ENCODE assay signal across 16 mouse cellular contexts in genomic region chr19:28745534-28745933, GRCm38 (mm10).
DNase-seq lines count a peak whose midpoint lies in the region; ATAC-seq and TF ChIP-seq lines count a peak whose summit lies in the region.
"Had no signal": no experiment of that assay in that cellular context is flagged by ENCODE, and none has a peak within 500 bp of the region (broad histone marks: within the 10 kb centered on the region; RNA-seq: fewer than 3 reads in every experiment).

No protein-coding gene starts in this region.

- peaks cover 6% of the 10 kb centered on the region for H3K4me1 ChIP-seq in heart, embryonic 15.5 days (replicated peaks)
- peaks cover 20% of the 10 kb centered on the region; the same call in 1 of the 2 replicates for H3K4me1 ChIP-seq in heart, embryonic 12.5 days (replicated peaks)
- H3K4me1 ChIP-seq in lung, embryonic 14.5 days (ENCODE audit: insufficient read depth): peaks cover 28% of the 10 kb centered on the region
- H3K4me1 ChIP-seq: neural tube, embryonic 12.5 days had no signal

- no peak for TF ChIP-seq POLR2A in brain, embryonic 14.5 days (IDR thresholded peaks at IDR 0.05; ENCODE audit: borderline replicate concordance, extremely low read depth, insufficient read depth, insufficient read length, poor library complexity, severe bottlenecking)

- peak; percentile 90 for DNase-seq in lung, embryonic 14.5 days
- no peak for DNase-seq in lung, adult 18-20 months
- peak; percentile 44 for DNase-seq in Muller cell, postnatal 12 days (ENCODE audit: inconsistent ontology term)
- DNase-seq in brain, embryonic 14.5 days (ENCODE audit: low read depth): peak; percentile 53
- no peak for DNase-seq in spleen, postnatal 10 days (ENCODE audit: low spot score in 2 of 2)
- DNase-seq: cerebellum, adult 11-12 months; cerebellum, postnatal 36 days; kidney, postnatal 36 days; right cerebral cortex, postnatal 4 days; thymus, adult 2 months had no signal

- no peak overlapping the region for H3K9ac ChIP-seq in heart, embryonic 15.5 days
- no peak overlapping the region for H3K9ac ChIP-seq in heart, embryonic 12.5 days
- H3K9ac ChIP-seq in lung, embryonic 14.5 days: no peak overlapping the region
- H3K9ac ChIP-seq: limb, embryonic 15.5 days; neural tube, embryonic 12.5 days had no signal

- H3K36me3 ChIP-seq in heart, embryonic 15.5 days: no peaks in the 10 kb centered on the region
- no peaks in the 10 kb centered on the region for H3K36me3 ChIP-seq in heart, embryonic 12.5 days
- no peaks in the 10 kb centered on the region for H3K36me3 ChIP-seq in lung, embryonic 14.5 days (ENCODE audit: insufficient read depth)
- H3K36me3 ChIP-seq: limb, embryonic 15.5 days; neural tube, embryonic 12.5 days had no signal

- H3K4me2 ChIP-seq in heart, embryonic 15.5 days: no peak overlapping the region
- H3K4me2 ChIP-seq in heart, embryonic 12.5 days: no peak overlapping the region
- H3K4me2 ChIP-seq in lung, embryonic 14.5 days: 0 out of 2 replicates have a peak overlapping the region, but pooled peaks have one; percentile 5
- H3K4me2 ChIP-seq: limb, embryonic 15.5 days; neural tube, embryonic 12.5 days had no signal

- H3K27ac ChIP-seq in heart, embryonic 15.5 days: peak overlapping the region; percentile 4; the same call in 1 of the 2 replicates
- H3K27ac ChIP-seq in heart, embryonic 12.5 days (ENCODE audit: poor library complexity, severe bottlenecking): no peak overlapping the region
- H3K27ac ChIP-seq in lung, embryonic 14.5 days (ENCODE audit: low read depth): peak overlapping the region; percentile 75
- H3K27ac ChIP-seq: limb, embryonic 15.5 days; neural tube, embryonic 12.5 days had no signal

- 0 out of 2 replicates have a peak, but pooled peaks have one; percentile 47 for ATAC-seq in heart, embryonic 15.5 days (replicated peaks; ENCODE audit: insufficient number of reproducible peaks, insufficient read depth, low FRiP score, low read depth)
- no peak; the same call in 1 of the 2 replicates for ATAC-seq in heart, embryonic 12.5 days (ENCODE audit: insufficient number of reproducible peaks, low FRiP score)
- peak; percentile 60 for ATAC-seq in lung, embryonic 14.5 days (ENCODE audit: insufficient read depth)
- ATAC-seq: CD4-positive, CD25-positive, alpha-beta regulatory T cell, adult 4 months; intestine, postnatal 0 days had no signal

- no peak for TF ChIP-seq CTCF in lung, embryonic 14.5 days (IDR thresholded peaks at IDR 0.05; ENCODE audit: low read depth)
- no peak for TF ChIP-seq CTCF in brain, embryonic 14.5 days (IDR thresholded peaks at IDR 0.05; ENCODE audit: borderline replicate concordance, extremely low read depth, insufficient read depth, insufficient read length)

- no peaks in the 10 kb centered on the region for H3K27me3 ChIP-seq in heart, embryonic 15.5 days
- no peaks in the 10 kb centered on the region; the same call in 1 of the 2 replicates for H3K27me3 ChIP-seq in heart, embryonic 12.5 days (replicated peaks)
- no peaks in the 10 kb centered on the region for H3K27me3 ChIP-seq in lung, embryonic 14.5 days (ENCODE audit: insufficient read depth, low read length)
- H3K27me3 ChIP-seq: limb, embryonic 15.5 days; neural tube, embryonic 12.5 days had no signal

- no peak overlapping the region for H3K4me3 ChIP-seq in heart, embryonic 15.5 days
- no peak overlapping the region for H3K4me3 ChIP-seq in heart, embryonic 12.5 days
- no peak overlapping the region for H3K4me3 ChIP-seq in lung, embryonic 14.5 days (ENCODE audit: low read depth, low read length)
- H3K4me3 ChIP-seq: limb, embryonic 15.5 days; neural tube, embryonic 12.5 days had no signal

- no peaks in the 10 kb centered on the region for H3K9me3 ChIP-seq in heart, embryonic 15.5 days (replicated peaks)
- no peaks in the 10 kb centered on the region for H3K9me3 ChIP-seq in heart, embryonic 12.5 days (replicated peaks)
- no peaks in the 10 kb centered on the region for H3K9me3 ChIP-seq in lung, embryonic 14.5 days (ENCODE audit: low read depth, low read length)
- H3K9me3 ChIP-seq: limb, embryonic 15.5 days; neural tube, embryonic 12.5 days had no signal

- WGBS in heart, embryonic 15.5 days: 36% methylated on average over 8 of the region's 8 CpGs
- WGBS in heart, embryonic 12.5 days: 37% methylated on average over 8 of the region's 8 CpGs
- WGBS in lung, embryonic 14.5 days: 22% methylated on average over 8 of the region's 8 CpGs

Comparison
In these comparisons a context has a peak if more than half of its experiments do, and no peak if none do; other contexts are left out.
1. DNase-seq: peak in lung, embryonic 14.5 days (single experiment), Muller cell, postnatal 12 days (single experiment) and brain, embryonic 14.5 days (single experiment); none in lung, adult 18-20 months (0 of 2) and spleen, postnatal 10 days (0 of 2).